Mouse (Mus musculus) heart, adult 11 months (tissue): ENCODE measurements around the gene Cdadc1.

Source experiments
- DNase-seq: peaks from one replicate; pipeline ENCODE4 v3.0.0; 2022

Cdadc1 gene

DNA sequence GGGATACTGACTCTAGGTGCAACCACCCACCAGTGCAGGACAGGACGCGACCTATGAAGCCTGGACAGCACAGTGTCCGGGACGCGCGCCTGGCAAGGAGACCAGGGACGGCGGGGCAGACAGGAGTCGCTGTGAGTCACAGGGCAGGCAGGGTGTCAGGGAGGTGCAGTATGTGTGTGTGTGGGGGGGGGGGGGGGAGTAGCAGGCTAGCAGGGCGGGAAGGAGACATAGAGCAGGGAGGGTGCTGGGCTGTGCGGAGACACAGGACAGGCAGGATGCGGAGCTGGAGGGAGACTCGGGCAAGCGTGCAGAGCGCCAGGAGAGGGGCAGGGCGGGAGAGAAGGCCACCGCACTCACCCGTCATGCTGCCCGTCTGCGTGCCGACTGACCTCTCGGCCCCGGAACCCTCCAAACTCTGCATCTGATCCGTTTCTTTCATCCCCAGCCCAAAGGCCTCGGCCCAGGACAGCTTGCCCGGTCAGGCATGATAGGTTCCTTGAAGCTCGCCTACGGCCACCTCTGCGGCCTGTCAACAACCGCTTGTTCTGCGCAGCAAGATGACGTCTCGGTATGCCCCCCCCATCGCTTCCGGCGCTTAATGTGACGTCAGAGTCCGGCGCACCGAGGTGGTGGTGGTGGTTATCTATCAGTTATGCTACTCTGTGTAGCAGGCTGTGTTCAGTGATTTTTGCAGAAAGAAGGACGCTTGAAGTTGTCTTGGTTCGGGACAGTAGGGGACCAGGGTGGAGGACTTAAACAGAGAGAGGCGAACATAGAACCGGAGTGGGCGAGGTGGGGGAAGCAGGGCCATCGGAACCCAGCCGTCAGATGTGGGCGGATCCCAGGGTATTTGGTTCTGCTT lies at the start of gene Cdadc1:
Cdadc1 (minus strand) TSS at position 562 of the 862 bp plus-strand sequence.
- DNase-seq = peak; percentile 99

GRCm38 (mm10) chr14:59646826-59647697 lies 49.3 kb upstream of the Cdadc1 start:
- no peak for DNase-seq

DNA sequence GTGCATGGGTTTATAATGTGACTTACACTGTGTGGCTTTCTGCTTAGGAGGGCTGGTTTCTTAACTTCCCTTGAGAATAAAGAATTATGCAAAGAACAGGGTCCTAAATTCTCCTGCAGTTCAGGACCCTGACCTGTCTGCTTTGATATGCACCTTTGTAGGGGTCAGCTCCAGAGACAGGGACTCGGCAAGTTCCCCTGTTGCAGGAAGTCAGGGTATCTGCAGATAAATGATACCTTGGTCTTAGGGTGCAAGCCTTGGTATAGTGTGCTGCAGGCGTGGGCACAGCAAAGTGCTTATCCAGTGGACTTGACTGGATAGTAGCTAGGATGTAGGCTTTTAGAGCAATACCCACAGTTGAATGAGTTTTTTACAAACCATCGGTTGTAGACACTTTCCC lies 47.1 kb upstream of the Cdadc1 start:
- peak; percentile 73 for DNase-seq

DNA sequence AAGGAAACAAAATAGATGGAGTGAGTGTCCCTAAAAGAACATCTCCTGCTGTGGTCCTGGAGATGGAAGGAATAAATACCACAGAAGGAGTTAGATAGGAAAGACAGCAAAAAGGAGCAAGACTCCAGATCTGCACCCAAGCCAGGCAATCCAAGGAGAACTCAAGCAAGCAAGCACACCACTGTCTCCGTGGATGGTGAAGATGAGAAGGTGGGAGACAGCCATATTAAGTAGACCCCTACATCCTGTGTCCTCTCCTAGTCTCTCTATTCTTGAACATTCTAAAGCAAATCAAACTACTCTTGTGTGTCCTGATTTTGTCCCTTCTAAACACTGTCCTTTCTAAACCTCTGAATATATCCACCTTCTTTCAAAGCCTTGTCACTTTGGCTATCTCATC lies 46.4 kb upstream of the Cdadc1 start:
- DNase-seq = peak; percentile 58

DNA sequence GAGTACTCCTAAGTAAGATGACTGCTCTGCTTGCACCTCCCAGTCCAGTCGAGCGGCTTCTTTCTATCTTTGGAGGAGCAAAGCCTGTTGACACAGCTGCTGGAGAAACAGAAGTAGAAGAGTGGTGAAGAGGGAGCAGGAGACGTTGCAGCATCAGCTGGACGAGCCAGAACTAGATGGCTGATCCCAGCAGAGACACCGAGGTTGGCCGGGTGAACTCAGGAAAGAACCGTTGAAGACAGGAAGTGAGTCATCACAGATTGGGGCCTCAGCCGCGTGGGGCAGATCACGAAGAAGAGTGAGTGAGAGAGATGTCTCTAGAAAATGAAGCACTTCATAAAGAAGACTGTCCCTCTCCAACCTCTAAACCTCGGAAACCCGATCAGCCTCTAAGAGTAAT lies 45.8 kb upstream of the Cdadc1 start:
- DNase-seq = peak; percentile 89

DNA sequence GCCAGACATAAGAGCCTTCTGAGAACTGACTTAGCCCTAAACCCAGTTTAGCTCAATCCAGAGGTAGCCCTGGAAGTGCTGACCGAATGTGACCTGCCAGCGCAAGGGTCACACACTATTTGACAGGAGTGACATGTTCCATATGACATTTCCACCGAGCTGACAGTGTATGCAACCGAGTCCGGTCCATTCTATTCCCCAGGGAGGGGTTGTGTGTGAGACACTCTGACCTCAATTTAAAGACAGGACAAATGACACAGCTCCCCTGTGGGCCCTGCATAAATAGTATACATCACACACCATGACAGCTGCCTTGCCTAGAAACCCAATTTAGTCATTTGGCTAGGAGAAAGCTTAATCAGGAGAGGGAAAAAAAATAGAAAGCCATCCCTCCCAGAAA lies 44.1 kb upstream of the Cdadc1 start:
- peak; percentile 48 for DNase-seq

DNA sequence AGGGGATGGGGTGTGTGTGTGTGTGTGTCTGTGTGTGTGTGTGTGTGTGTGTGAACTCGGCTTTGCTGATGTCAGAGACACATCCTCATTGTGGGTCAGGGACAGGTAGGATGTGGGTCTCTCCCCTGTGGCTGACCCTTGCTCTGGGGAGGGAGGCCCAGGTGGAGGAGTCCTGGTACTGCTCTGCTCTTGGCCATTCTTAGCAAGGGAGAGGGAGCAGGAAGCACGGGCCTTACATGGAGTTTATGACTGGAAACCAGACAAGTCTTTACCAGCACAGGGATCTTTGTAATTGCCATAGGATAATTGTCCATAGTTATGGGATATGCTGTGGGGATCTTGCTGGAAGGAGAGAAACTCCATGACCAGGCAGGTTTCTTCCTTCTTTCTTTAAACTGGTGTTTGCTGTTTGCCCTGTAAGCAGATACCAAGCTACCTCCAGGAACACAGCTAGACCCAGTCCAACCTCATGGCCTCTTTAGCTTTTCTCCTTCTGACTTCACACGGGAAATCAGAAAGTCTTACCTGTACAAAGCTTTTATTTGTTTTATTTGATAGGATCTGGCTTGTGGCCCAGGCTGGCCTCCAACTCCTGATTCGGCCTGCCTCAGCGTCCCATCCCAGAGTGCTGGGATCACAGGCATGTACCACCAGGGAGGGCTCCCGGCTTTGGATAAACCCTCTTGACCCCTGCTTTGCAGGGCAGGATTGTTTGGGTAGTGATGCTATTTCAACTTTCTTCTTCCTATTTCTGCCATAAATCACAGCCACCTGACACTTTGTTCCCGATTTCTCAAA lies 41.3 kb upstream of the Cdadc1 start:
- peak; percentile 83 for DNase-seq

GRCm38 (mm10) chr14:59633988-59634387 lies 36.2 kb upstream of the Cdadc1 start:
- no peak for DNase-seq

- no peak for DNase-seq
These were observed 35.6 kb upstream of the Cdadc1 start for GRCm38 (mm10) chr14:59633295-59633898.

DNA sequence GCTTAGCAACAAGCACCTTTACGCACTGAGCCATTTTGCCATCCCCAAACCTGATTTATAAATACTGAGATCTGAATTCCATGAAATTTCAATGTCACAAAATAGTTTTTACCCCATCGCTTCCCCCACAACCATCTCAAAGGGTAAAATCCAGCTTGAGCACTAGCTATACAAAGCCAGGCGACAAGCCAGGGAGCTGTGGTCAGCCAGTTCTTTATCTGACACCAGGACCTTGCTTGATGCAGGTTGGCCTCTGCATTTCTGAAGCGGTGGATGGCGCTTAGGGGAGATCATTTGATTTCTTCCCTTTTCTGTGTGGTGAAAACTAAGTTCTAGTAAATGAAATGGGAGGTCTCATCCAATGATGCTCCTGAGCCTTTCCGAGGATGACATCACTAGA lies 34.3 kb upstream of the Cdadc1 start:
- DNase-seq = no peak

DNA sequence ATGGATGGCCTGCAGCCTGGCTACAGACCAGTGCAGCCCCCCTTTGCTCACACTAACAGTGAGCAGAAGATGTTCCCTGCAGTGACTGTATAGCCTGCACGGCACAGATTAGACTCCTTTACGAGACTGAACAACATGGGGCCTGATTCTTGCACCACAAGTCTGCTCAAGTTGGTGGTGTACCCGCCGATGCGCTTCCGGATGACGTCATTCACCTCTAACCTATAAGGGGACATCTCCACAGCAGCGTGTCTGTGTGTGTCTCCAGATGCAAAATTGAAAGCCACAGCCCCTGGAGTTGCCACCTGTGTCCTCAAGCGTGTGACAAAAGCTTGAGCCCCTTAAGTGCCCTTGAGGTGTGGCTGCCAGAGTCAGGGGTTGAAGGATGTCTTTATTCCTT lies 32.3 kb upstream of the Cdadc1 start:
- DNase-seq = no peak

DNA sequence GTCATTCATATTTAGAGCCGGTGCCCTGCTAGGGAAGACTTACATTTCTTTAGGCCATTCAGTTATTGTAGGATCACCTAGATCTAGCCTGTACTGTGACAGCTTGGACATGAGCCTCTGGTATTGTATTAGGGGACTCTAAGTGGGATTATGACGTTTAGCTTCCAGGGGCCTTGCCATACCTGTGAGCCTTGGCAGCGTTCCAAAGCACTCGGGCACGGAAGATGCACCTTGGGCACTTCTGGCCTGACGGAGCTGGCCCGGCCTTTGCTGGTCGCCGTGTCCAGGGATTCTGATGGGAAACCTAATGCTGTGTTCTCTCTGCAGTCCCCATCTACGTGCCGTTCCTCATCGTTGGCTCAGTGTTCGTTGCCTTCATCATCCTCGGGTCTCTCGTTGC lies 31.5 kb upstream of the Cdadc1 start:
- DNase-seq = no peak

DNA sequence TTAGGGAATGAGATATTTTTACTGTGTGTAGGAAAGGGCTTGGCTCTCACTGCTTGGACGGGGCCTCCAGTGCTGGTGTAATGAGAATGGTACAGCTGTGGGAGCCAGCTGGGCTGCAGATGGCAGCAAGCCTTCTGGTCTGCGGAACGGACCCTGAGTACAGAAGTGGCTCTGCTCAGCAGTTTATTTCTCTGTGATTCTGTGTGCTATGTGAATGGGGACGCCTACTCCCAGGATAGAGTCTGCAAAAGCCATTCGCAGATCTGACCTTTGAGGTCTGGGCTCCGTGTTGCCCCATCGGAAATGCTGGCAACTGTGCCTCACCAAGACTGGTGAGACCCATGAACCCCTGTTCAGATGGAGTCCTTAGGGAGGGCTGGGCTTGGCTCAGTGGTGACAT lies 30.1 kb upstream of the Cdadc1 start:
- no peak for DNase-seq

- no peak for DNase-seq
These were observed 29.5 kb upstream of the Cdadc1 start for GRCm38 (mm10) chr14:59627142-59627680.

- no peak for DNase-seq
These were observed 29.0 kb upstream of the Cdadc1 start for GRCm38 (mm10) chr14:59626711-59627110.

DNA sequence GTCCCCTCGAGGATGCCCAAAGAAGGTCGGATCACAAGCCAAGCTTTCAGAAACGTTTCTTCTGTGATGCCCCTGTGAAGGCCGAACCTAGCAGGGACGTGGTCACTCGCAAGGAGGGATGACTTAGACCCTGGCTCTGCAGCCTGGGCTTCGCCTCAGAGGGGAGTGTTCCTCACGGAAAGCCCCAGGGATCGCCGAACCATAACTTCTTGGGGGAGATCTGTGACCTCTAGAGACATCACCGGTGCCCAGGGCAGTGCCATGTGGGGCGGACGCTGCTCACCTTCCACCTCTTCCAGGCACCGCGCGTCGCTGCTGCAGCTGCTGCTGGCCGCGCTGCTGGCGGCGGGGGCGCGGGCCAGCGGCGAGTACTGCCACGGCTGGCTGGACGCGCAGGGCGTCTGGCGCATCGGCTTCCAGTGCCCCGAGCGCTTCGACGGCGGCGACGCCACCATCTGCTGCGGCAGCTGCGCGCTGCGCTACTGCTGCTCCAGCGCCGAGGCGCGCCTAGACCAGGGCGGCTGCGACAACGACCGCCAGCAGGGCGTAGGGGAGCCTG lies 28.1 kb upstream of the Cdadc1 start:
- DNase-seq = no peak

- peak; percentile 95 for DNase-seq
These were observed 27.5 kb upstream of the Cdadc1 start, which contains the start of gene Shisa2 for GRCm38 (mm10) chr14:59625158-59625805. TSS of gene Shisa2 (plus strand) at chr14:59625308.

- peak; percentile 55 for DNase-seq
These were observed 26.6 kb upstream of the Cdadc1 start for GRCm38 (mm10) chr14:59624326-59624885.

GRCm38 (mm10) chr14:59616802-59617201 lies 19.0 kb upstream of the Cdadc1 start:
- peak; percentile 59 for DNase-seq

DNA sequence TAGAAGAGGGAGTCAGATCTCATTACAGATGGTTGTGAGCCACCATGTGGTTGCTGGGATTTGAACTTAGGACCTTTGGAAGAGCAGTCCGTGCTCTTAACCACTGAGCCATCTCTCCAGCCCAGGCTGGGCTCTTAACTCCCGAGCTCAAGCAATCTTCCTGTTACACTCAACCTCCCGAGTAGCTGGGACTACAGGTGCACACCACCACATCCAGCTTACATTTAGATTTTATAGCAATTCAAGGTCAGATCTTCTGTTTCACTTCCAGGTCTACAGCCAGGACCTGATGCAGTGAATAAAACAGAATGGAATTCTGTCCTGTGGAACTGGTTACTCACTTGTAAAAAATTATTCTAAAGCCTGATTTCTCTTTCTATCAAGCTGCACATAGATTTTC lies 16.4 kb upstream of the Cdadc1 start:
- peak; percentile 34 for DNase-seq
